Mouse (Mus musculus) stomach, embryonic 15.5 days (tissue): ENCODE data around the gene Plgrkt. TPM values are rescaled to one million over a fixed set of nuclear protein-coding genes. Genes with fewer than 3 reads are reported as not detected.

Experiments used
- ATAC-seq: fragments of 200-750 bp; cut with Nextera tagmentation; 2 replicates; pipeline ENCODE4 v1.8.0; 2017; ENCODE audit warnings: low read depth, moderate number of reproducible peaks, moderate TSS enrichment; ENCODE audit not compliant: insufficient read depth, low FRiP score
- H3K27ac ChIP-seq: fragments of 300-500 bp; sonication (generic); 2 replicates; pipeline ENCODE4 v1.5.1; 2015; ENCODE audit warnings: mild to moderate bottlenecking, inconsistent platforms
- H3K27me3 ChIP-seq: fragments of 300-500 bp; sonication (generic); replicated peaks from 2 replicates; pipeline ENCODE4 v1.6.1; 2015; ENCODE audit warnings: inconsistent platforms
- H3K36me3 ChIP-seq: fragments of 300-500 bp; sonication (generic); 2 replicates; pipeline ENCODE4 v1.6.1; 2015; ENCODE audit warnings: inconsistent platforms
- H3K4me1 ChIP-seq: fragments of 300-500 bp; sonication (generic); 2 replicates; pipeline ENCODE4 v1.6.1; 2015; ENCODE audit warnings: inconsistent platforms
- H3K4me2 ChIP-seq: fragments of 300-500 bp; sonication (generic); 2 replicates; pipeline ENCODE4 v1.6.1; 2015; ENCODE audit warnings: mild to moderate bottlenecking, inconsistent platforms
- H3K4me3 ChIP-seq: fragments of 300-500 bp; sonication (generic); replicated peaks from 2 replicates; pipeline ENCODE4 v1.5.1; 2015; ENCODE audit warnings: inconsistent platforms
- H3K9ac ChIP-seq: fragments of 300-500 bp; sonication (generic); 2 replicates; pipeline ENCODE4 v1.6.1; 2015; ENCODE audit warnings: inconsistent platforms
- H3K9me3 ChIP-seq: fragments of 300-500 bp; sonication (generic); 2 replicates; pipeline ENCODE4 v1.6.1; 2016; ENCODE audit warnings: inconsistent platforms
- WGBS: fragments of 180-500 bp; shearing (Covaris S2); methylation state at CpG from one replicate; pipeline ENCODE4 v1.1.7; 2015; 5-methylcytosine and 5-hydroxymethylcytosine counted together
- polyA plus RNA-seq: library from polyadenylated mRNA; unstranded; fragments of >200 nt; fragmentation: Nextera tagmentation; extraction: Ambion mirVana; gene quantifications from 2 replicates; pipeline ENCODE4 v1.2.1, GENCODE M21; 2015

Plgrkt gene
- polyA plus RNA-seq, 1 experiment from 2014 or later, result 81.9 TPM

- Histone ChIP-seq H3K4me3 (no peak overlapping the region), H3K4me1 (no peaks in the 10 kb centered on the region), H3K4me2 (no peak overlapping the region), H3K27me3 (no peaks in the 10 kb centered on the region), H3K27ac (no peak overlapping the region), H3K36me3 (peaks cover 19% of the 10 kb centered on the region; the same call in 1 of the 2 replicates), H3K9me3 (no peaks in the 10 kb centered on the region), H3K9ac (no peak overlapping the region)
- 87% methylated on average over 2 of the region's 2 CpGs for WGBS
- ATAC-seq, result no peak
Observed at GRCm38 (mm10) chr19:29302119-29302518, 65.1 kb downstream of the Plgrkt start.

DNA sequence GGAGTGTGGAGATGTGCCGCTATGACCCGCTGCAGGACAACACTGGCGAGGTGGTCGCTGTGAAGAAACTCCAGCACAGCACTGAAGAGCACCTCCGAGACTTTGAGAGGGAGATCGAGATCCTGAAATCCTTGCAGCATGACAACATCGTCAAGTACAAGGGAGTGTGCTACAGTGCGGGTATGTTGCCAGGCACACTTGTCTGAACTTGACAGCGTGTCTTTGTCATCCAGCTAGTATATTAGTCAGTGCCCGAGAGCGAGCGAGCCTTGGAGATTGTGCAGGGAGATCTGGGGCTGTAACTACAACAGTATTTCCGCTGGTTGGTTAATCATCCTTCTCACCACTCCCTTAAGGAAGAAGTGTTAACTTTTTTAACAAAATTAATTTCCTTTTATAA lies 66.3 kb downstream of the Plgrkt start:
- no peak for ATAC-seq
- Histone ChIP-seq H3K4me1 (no peaks in the 10 kb centered on the region), H3K9me3 (no peaks in the 10 kb centered on the region), H3K4me2 (no peak overlapping the region), H3K9ac (no peak overlapping the region), H3K27ac (no peak overlapping the region), H3K27me3 (no peaks in the 10 kb centered on the region), H3K36me3 (peaks cover 20% of the 10 kb centered on the region), H3K4me3 (no peak overlapping the region)
- 89% methylated on average over 13 of the region's 13 CpGs for WGBS

Other genes starting within 250 kb of the Plgrkt start
- 10.2 and 10.5 TPM in 2 replicates for gene Jak2, start 115.6 kb downstream of the Plgrkt start, polyA plus RNA-seq
- gene Insl6, start 42.0 kb downstream of the Plgrkt start, polyA plus RNA-seq, result 6.2 and 8.0 TPM in 2 replicates
- gene Rln1, start 32.7 kb downstream of the Plgrkt start, polyA plus RNA-seq, result 0.13 and 0.32 TPM in 2 replicates
- gene Cd274, start 65 bp upstream of the Plgrkt start, polyA plus RNA-seq, result 0.28 and 0.40 TPM in 2 replicates
- not detected in 2 replicates for gene Pdcd1lg2, start 43.5 kb upstream of the Plgrkt start, polyA plus RNA-seq
- 13.8 and 14.3 TPM in 2 replicates for gene Ric1, start 154.9 kb upstream of the Plgrkt start, polyA plus RNA-seq